Mouse (Mus musculus): Measurements from ENCODE around the gene Pcdh8.

GRCm38 (mm10) chr14:79736781-79737180, 34.3 kb downstream of the Pcdh8 start:
- TF ChIP-seq CTCF (IDR thresholded peaks at IDR 0.05; ENCODE audit: insufficient read depth, low read length) (no peak), POLR2A (IDR thresholded peaks at IDR 0.05; ENCODE audit: borderline replicate concordance, extremely low read depth, low read depth, low read length) (no peak)
